Mouse (Mus musculus) liver (tissue): ENCODE data around the gene Med27.

ENCODE experiments used
- DNase-seq: peaks from one replicate; pipeline ENCODE4 v3.0.0-alpha.2; 2020; ENCODE audit warnings: mixed read lengths

The Med27 gene

DNA sequence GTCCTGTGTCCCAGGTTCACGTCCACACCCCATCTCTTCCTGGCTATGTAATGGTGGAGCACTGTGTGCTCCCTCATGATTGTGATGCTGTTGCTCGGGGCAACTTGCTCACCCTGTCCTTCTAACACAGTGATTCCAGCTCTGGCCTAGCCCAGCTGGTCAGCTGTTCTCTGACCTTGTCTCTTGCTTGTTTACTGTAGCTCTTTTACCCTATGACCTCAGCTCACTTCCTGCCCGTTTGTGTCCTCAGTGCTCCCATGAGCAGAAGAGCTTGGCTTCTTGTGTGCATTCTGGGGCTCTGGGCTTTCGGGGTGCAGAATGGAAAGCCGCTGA lies 91.9 kb downstream of the Med27 start:
- DNase-seq, result no peak

DNA sequence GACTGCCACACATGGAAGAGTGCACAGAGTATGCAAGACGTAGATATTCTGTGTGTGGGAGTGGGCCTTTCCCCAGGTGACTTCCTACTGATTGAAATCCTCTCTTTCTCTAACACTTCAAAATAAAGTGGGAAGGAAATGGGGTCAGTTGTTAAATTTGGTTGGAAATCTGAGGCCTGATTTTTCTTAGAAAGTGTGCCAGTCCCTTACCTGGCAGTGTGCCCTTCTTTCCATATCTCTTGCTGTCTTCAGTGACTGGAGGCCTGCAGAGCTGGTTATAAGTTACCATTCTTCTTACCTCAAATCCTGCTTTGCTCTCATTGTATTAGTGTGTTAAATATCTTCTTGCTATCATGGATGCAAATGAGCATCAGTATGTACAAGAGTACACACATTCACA lies 92.4 kb downstream of the Med27 start:
- no peak for DNase-seq

DNA sequence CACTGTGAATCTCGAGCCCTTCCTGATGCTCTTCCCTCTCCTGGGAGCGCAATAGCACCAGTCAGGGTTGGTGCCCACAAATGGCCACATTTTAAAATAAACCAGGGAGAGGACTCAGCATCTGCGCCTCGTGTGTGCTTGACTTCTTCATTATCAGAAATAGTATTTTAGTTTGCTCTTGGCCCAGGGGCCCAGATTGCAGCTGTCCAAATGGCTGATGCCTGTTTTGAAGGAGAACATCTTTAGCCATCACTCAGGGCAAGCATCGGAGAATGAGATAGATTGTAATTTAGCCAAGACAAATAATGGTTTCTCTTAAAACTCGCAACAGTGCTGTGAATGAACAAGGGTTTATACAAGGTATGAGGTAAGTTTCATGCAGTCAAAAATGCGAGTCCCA lies 92.8 kb downstream of the Med27 start:
- DNase-seq, result no peak

DNA sequence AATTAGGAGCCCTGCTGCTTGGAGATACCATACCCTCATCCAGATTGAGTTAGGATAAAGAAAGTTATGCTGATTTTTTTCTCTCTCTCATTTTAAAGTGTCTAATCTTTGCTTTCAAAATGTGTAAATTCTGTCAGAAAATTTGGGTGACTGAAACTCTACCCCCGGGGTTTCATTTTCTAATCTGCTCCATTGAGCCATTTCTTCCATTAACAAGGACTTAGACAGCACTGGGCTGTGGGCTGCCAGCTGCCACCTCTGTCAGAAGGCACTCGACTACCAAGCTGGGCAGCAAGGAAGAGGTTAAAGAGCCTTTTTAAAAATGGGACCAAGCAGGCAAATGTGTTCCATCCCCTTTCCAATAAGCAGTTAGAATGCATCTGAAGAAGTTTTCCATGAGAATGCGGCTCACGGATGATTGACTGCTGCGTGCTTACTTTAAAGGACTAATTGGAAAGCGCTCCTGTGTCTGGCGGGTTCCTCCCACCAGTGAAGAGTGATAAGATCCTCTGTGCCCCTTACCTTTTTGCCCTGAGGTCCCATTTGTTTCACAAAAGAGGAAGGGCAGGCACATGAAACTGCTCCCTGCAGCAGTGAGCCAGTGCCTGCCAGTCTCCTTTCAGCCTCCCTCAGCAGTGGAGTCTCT lies 93.4 kb downstream of the Med27 start:
- DNase-seq, result no peak

DNA sequence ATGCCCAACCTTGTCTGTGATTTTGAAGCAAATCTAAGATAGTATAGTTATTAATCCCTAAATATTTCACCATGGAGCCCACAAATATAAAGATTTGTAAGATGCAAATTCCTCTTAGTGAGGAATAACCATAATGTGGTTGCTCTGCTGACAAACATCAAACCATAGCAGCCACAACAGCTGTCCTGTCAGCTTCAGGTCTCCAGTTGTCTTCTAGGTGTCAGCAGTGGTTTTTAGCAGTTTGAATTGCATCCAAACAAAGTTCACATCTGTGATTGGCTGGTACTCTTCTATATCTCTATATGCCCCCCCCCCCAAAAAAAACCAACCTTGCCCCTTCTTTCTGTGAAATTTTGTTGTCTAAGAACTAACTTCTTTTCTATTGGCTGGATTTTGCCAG lies 95.7 kb downstream of the Med27 start:
- DNase-seq, result no peak

DNA sequence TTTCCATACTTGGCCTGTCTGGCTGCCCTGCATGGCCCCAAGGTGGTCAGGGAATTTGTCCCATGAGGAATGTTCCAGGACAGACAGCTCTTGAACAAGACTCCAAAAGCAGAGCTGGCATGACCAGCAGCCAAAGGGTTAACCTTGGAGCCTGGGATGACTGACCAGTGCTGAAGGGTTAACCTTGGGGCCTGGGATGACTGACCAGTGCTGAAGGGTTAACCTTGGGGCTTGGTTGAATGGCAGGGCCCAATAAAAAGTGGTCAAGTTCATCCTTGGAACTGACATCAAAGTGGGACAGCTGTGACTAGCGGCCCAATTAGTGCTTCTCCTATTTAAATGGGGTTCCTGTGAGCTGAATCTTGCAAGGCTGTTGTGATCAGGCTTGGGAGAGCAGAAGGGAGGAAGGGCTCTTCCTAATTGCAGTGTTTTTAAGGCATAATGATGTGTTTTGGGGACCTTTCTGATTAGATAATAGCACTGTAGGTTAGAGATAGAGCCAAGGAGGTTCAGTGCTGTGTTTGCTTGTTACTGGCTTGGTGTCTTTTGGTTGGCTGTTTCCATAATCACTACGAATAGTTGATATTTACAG lies 97.1 kb downstream of the Med27 start:
- DNase-seq, result no peak

DNA sequence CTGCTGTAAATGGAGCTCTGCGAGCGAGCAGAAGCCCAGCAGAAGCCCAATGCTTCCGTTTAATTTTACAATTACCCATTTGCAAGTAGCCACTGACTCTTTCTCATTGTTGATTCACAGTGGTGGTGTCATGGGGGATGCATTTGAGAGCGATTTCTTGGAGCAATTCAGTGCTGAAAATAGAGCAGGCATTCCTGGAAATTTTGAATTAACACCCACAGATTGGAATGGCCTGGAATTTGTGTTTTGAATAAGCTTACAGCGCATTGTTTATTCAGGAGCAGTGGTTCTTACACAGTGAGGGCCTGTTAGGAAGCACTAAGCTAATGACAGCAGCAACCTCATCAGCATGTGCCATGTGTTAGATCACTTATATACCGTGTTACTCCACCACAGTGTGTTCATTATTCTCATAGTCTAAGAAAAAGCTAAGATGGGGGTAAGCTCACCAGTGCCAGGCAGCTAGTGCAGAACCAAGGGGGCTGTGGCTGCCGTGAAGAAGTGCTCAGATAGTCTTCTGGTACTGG lies 101.9 kb downstream of the Med27 start:
- no peak for DNase-seq

DNA sequence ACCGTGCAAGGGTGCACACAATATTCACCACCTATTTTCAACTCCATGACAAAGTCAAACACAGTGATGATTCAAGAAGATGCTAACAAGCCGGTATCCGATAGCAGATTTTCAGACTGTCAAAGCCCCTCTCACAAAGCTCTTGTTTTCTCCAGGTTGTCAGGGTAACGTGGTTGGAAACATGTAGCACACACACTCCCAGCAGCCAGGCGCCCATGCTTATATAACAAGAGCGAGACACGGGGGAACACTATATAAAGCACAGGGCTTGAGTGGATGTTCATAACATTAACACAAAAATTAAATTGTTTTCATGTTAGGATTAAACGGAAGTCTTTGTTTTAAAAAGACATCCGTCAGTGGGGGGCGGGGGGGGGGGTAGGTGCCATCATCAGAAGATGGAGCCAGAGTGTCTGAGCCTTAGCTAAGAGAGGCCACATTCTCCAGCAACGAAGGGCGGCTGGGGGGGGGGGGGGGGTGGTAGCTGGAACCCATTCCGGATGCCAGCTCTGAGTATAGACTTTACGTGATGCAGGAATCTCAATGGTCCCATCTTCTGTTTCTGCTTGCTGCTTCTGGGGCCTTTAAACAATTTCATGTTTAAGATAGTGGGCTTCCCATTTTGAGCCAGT lies 104.9 kb downstream of the Med27 start:
- no peak for DNase-seq

DNA sequence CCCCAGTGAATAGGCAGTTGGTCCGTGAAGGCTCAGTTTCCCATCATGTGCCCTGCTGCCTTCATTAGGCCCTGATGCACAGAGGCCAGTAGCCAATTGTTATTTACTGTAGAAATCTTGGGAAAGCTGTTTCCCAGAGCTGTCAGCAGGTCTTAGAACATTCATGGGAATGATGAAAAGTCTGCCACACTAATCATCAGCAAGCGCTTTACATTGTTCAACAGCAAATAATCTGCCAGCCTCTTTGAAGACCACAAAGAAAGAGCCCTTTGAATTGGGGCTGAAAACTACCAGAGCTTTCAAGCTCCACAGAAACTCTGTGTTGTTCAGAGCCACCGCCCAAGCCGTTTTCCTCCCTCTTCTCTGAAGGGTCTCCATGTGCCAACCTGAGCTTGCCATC lies 106.8 kb downstream of the Med27 start:
- DNase-seq, result no peak

DNA sequence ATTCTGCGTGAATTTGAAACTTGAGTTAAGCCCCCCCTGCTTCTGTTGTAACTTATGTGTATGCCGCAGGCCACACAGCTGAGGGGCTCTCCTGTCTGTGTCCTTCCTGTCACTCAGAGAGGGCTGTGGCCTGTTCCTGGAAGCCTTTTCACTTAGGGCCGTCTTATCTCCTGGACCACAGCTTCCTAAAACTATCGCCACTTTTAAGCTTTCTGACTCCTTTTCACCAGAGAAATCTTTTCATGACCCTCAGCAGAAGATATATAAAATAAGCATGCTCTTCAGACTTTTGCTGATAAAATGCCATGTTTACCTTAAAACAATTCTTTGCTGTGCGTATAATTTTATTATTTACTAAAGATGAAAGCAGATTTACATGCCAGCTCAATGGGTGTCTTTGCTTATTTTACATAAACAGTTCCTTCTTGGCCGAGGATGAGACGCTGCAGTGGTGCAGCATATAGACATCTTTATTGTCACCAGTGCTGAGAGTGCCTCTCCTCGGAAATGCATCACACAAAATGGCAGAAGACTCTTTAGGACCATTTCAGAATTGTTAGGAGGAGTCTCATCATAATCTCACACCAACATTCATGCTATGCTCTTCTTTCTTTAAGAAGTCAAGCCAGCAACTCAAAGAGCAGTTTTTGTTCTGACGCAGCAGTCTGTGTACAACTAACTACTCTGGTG lies 110.2 kb downstream of the Med27 start:
- peak; percentile 21 for DNase-seq

DNA sequence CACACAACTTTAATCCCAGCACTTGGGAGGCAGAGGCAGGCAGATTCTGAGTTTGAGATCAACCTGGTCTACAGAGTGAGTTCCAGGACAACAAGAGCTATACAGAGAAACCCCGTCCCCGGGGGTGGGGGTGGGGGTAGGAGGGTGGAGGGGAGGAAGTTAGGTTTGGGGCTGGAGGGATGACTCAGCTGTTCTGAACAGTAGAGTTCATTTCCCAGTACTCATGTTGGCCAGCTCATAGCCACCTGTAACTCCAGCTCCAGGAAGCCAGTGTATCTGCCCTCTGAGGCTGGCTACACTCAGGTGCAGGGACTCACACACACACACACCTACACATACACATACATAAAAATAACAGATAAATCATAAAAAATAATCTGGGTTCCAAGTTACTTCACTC lies 111.1 kb downstream of the Med27 start:
- peak; percentile 48 for DNase-seq

DNA sequence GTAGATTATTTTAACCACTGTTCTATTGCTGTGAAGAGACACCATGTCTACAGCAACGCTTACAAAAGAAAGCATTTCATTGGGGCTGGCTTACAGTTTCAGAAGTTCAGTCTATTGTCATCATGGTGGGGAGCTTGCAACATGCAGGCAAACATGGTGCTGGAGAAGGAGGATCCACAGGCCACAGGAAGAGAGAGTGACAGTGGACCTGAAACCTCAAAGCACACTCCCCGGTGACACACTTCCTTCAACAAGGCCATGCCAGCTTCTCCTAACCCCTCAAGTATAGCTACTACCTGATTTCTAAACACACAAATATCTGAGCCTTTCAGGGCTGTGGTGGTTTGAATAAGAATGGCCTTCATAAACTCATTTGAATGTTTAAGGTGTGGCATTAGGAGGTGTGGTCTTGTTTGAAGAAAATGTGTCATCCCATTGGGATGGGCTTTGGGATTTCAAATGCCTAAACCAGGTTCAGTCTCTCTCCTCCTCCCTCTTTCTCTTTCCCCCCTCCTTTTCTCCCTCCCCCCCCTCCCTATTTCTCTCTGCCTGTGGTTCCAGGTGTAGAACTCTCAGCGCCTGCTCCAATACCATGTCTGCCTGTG lies 111.8 kb downstream of the Med27 start:
- DNase-seq, result no peak

DNA sequence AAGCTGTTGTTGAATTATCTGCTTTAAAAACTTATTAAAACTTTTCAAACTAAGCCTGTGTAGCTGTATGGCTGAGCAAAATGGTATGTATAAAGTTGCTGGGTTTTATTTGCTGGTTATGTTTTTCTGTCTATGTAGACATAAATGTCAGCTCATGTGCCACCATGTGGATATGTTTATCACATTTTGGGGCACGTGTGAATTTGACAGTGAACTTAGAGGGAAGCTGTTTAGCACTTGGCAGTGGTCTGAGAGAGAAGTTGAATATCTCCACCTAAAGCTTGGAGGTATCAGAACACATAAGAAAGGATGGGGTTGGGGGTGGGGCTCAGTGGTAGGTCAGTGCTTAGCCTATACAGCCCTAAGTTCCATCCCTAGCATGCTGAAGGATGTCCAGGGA lies 113.0 kb downstream of the Med27 start:
- DNase-seq, result no peak

DNA sequence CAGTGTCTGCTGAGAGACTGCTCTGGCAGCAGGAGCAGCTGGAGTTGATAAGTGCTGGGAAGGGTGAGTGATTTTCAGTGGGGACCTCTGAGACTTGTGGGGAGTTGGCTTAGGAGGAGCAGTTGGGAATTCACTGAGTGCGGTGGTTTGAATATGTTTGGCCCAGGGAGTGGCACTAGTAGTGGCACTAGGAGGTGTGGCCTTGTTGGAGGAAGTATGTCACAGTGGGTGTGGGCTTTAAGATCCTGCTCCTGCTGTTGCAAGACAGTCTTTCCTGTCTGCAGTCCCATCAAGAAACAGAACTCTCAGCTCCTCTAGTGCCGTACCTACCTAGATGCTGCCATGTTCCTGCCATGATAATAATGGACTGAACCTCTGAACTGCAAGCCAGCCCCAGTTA lies 115.2 kb downstream of the Med27 start:
- DNase-seq, result no peak

DNA sequence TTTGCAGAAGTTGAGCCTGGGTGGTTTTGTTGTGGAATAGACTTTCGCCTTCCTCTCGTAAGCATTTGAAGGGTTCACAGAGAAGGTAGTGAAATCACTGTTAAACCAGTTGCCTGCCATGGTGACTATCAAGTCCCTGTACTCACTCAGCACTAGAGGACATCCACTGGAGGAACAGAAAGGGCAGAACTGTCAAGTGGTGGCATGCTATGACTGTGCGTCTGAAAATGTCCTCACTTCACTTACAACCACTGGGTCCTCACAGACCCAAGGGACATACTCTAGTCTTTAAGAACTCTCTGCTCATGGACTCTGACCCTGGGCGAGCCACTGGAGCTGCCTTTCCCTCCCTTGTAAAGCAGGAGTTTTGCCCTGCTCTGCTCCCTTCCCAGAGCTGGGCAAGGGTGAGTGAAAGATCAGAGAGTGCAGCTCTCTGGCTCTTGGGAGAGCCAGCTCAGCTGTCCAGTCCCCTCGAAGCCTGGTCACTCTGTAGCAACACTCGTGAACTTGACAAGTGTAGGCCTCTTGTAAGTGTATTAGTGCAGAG lies 116.5 kb downstream of the Med27 start:
- DNase-seq, result no peak

DNA sequence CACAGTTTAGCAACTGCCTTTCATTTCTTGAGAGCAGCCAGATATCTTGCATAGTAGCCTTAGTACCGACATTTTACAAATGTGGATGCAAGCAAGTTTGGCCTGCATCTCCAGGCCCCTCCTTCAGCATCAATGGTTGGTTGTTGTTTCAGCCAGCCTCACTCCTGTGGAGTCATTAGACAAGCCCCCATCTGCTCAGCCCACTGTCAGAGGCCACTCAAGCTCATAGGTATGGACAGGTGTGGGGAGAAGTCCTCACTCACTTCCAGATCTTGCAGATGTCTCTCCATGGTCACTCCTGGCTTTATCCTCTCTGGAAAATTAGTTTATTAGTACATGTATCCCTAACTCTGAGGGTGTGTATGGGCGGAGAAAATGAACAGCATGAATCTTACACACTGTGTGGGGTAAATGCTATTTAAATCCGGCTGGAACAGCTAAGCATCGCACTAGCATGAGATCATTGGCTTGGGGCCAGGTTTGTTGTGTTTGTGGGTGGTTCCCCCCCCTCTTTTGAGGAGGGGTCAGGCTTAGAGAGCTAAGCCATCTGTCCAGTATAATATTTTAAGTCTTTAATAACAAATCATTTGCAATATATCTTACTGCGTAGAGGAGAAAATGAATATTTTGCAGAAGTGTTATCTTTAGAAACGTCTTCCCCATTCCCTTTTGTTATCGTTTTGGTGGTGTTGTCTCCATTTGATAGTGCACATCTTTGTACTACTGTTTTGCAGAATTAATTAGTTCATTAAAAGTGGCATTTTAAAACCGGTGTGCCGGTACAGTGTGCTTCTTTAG lies 118.4 kb downstream of the Med27 start:
- DNase-seq, result no peak

DNA sequence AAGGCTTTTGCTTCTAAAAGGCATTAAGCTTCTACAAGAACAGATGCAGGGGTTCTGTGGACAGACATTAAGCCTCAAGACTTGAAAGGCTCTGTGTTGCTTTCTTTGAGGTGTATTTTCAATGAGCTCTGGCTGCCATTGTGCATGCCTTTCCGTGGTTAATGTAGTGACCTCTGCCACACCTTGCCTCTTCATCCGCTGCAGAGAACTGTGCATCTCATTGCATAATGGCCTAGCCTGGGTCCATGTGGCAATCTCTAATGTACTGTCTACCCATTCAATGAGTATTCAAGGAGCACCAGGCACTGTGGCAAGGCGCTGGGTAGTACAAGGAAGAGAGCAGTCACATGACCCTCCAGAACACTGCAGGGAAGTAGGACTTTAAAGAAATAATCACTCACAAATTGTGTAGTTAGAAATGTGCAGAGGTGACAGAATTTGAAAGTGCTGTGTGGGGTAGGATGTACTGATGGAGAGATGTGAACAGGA lies 119.1 kb downstream of the Med27 start:
- no peak for DNase-seq

DNA sequence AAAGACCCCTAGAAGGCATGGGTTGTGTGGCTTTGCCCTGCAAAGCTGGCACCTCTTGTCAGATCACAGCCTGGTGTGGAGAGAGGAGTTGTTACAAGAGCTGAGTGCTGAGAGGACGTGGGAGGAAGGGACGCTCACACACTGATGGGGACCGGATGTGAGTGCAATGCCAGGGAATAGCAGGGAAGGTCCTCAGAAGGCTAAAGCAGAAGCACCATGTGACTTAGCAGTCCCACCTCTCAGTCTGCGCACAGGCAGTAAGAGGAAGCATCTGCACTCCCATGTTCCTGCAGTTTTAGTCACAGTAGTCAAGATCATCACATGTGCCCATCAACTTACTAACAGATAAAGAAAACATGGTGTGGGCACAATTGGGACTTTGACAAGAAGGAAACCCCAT lies 119.8 kb downstream of the Med27 start:
- DNase-seq, result no peak

DNA sequence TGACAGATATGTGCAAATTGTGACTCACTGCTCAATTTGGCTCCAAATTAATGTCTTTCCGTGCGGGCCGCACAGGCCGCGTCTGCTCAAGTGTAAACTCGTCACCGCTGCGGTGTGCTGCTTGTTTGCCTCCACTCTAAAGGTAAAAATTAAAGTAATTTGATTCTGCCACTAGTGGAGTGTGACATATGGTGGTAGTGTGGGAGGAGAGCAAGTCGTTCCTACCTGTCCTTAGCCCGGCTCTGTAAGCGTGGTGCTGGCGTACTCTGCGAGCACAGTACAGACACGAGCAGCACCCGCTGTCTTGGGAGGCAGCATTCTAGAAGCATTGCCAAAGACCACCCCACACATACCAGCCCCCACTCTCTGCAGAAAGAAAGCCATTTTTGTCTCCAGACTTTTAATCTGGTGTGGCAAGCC lies 121.9 kb downstream of the Med27 start:
- no peak for DNase-seq

DNA sequence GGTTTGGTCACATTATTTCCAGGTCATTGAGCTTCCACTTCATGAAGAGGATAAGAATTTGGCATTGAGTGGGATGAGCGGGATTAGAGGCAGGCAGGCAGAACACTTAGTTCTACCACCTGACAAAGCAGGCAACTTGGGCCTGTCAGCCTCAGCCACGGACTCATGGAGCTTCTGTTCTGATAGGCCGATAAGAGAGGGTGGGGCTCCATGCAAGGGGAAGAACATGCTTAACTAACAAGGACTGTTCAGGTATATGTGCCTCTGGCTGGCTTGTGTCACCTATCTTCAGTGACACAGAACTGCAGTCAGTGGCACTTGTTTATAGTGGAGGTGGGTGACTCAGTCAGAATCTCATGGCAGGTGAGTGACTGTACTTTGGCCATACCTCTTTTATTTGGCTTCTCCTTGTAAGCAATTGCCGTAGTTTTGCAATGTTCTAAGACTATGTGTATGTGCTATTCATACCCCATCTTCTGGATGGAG lies 126.4 kb downstream of the Med27 start:
- no peak for DNase-seq

DNA sequence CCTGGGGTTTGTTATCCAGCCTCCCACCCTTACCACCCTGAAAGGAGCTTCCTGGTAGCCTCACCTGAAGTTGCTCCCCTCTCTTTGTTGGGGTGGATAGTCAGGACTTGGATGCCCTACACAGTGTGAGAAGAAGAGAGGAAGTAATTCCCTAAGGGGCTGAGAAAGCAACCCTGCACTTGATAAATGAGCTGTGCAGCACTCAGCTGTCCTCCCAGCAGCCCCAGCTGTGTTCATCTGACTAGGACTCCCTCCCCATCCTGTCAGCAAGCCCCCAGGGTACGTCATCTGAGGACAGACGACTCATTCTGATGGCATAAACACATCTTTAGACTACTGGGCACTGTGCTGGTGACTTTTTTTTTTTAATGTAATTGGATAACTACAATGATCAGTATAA lies 127.3 kb downstream of the Med27 start:
- DNase-seq, result no peak

DNA sequence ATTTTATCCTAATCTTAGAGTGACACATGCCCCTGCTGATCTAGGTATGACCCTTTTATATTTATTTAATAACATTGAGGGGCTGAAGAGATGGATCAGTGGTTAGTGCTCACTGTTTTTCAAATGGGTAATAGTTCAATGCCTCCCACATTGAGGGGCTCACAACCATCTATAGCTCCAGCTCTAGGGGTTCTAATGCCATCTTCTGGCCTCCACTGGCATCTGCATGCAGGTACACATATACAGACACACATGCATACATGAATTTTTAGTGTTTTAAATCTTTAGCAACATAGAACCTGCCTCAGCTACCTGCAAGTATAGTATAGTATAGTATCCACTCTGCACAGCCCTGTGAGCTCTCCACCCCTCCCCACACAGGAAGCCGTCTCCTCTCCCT lies 130.1 kb downstream of the Med27 start:
- no peak for DNase-seq
